Mouse (Mus musculus) neural tube, embryonic 15.5 days (tissue): ENCODE data around the gene Igfbp6. TPM values are rescaled to one million over a fixed set of nuclear protein-coding genes. Genes with fewer than 3 reads are reported as not detected.

Experiments
- ATAC-seq: fragments of 200-750 bp; cut with Nextera tagmentation; 2 replicates; pipeline ENCODE4 v1.8.0; 2017; ENCODE audit warnings: mild to moderate bottlenecking, moderate TSS enrichment, moderate library complexity; ENCODE audit not compliant: low FRiP score
- H3K27ac ChIP-seq: fragments of 300-500 bp; sonication (generic); replicated peaks from 2 replicates; pipeline ENCODE4 v1.5.1; 2015; ENCODE audit warnings: mild to moderate bottlenecking, inconsistent platforms
- H3K27me3 ChIP-seq: fragments of 300-500 bp; sonication (generic); replicated peaks from 2 replicates; pipeline ENCODE4 v1.6.1; 2015; ENCODE audit warnings: inconsistent platforms
- H3K36me3 ChIP-seq: fragments of 300-500 bp; sonication (generic); 2 replicates; pipeline ENCODE4 v1.6.1; 2015; ENCODE audit warnings: inconsistent platforms
- H3K4me1 ChIP-seq: fragments of 300-500 bp; sonication (generic); 2 replicates; pipeline ENCODE4 v1.6.1; 2015; ENCODE audit warnings: inconsistent platforms
- H3K4me2 ChIP-seq: fragments of 300-500 bp; sonication (generic); 2 replicates; pipeline ENCODE4 v1.6.1; 2015; ENCODE audit warnings: inconsistent platforms, mild to moderate bottlenecking, moderate library complexity
- H3K4me3 ChIP-seq: fragments of 300-500 bp; sonication (generic); replicated peaks from 2 replicates; pipeline ENCODE4 v1.5.1; 2015; ENCODE audit warnings: mild to moderate bottlenecking, inconsistent platforms
- H3K9ac ChIP-seq: fragments of 300-500 bp; sonication (generic); replicated peaks from 2 replicates; pipeline ENCODE4 v1.6.1; 2015; ENCODE audit warnings: mild to moderate bottlenecking, inconsistent platforms
- H3K9me3 ChIP-seq: fragments of 300-500 bp; sonication (generic); replicated peaks from 2 replicates; pipeline ENCODE4 v1.6.1; 2016; ENCODE audit warnings: inconsistent platforms
- WGBS: fragments of 180-500 bp; shearing (Covaris S2); methylation state at CpG from one replicate; pipeline ENCODE4 v1.1.7; 2015; ENCODE audit warnings: mixed read lengths; 5-methylcytosine and 5-hydroxymethylcytosine counted together
- polyA plus RNA-seq: library from polyadenylated mRNA; unstranded; fragments of >200 nt; fragmentation: Nextera tagmentation; extraction: Ambion mirVana; gene quantifications from 2 replicates; pipeline ENCODE4 v1.2.1, GENCODE M21; 2015

Gene Igfbp6
- polyA plus RNA-seq, 1 experiment from 2014 or later = 3.5 TPM

GRCm38 (mm10) chr15:102169064-102169463 is 24.9 kb downstream of the Igfbp6 start:
- Histone ChIP-seq H3K9ac (no peak overlapping the region), H3K4me1 (no peaks in the 10 kb centered on the region), H3K4me3 (no peak overlapping the region), H3K4me2 (no peak overlapping the region), H3K36me3 (no peaks in the 10 kb centered on the region), H3K9me3 (no peaks in the 10 kb centered on the region), H3K27ac (no peak overlapping the region), H3K27me3 (no peaks in the 10 kb centered on the region)
- no peak for ATAC-seq
- 73% methylated on average over 2 of the region's 2 CpGs for WGBS

GRCm38 (mm10) chr15:102173581-102173980 is 29.4 kb downstream of the Igfbp6 start:
- no peaks in the 10 kb centered on the region for H3K4me1 ChIP-seq
- no peak overlapping the region for H3K9ac ChIP-seq
- H3K36me3 ChIP-seq = 0 out of 2 replicates have a peak, but pooled peaks cover 3% of the 10 kb centered on the region
- H3K27me3 ChIP-seq = no peaks in the 10 kb centered on the region
- no peak overlapping the region for H3K4me2 ChIP-seq
- no peaks in the 10 kb centered on the region for H3K9me3 ChIP-seq
- ATAC-seq = no peak
- H3K27ac ChIP-seq = no peak overlapping the region
- 97% methylated on average over 3 of the region's 3 CpGs for WGBS
- no peak overlapping the region for H3K4me3 ChIP-seq

- H3K27me3 ChIP-seq = no peaks in the 10 kb centered on the region
- H3K9me3 ChIP-seq = no peaks in the 10 kb centered on the region
- no peak overlapping the region for H3K9ac ChIP-seq
- no peaks in the 10 kb centered on the region for H3K4me1 ChIP-seq
- ATAC-seq = no peak
- H3K4me2 ChIP-seq = no peak overlapping the region
- H3K4me3 ChIP-seq = no peak overlapping the region
- H3K36me3 ChIP-seq = 0 out of 2 replicates have a peak, but pooled peaks cover 7% of the 10 kb centered on the region
- WGBS = 90% methylated on average over 16 of the region's 16 CpGs
- no peak overlapping the region for H3K27ac ChIP-seq
Observed at GRCm38 (mm10) chr15:102175736-102176319, 31.7 kb downstream of the Igfbp6 start.

- no peak overlapping the region for H3K27ac ChIP-seq
- H3K36me3 ChIP-seq = 0 out of 2 replicates have a peak, but pooled peaks cover 7% of the 10 kb centered on the region
- ATAC-seq = no peak
- H3K4me3 ChIP-seq = no peak overlapping the region
- H3K4me2 ChIP-seq = no peak overlapping the region
- no peaks in the 10 kb centered on the region for H3K27me3 ChIP-seq
- no peak overlapping the region for H3K9ac ChIP-seq
- no peaks in the 10 kb centered on the region for H3K9me3 ChIP-seq
- no peaks in the 10 kb centered on the region for H3K4me1 ChIP-seq
- 87% methylated on average over 7 of the region's 7 CpGs for WGBS
Observed at GRCm38 (mm10) chr15:102176571-102177316, 32.6 kb downstream of the Igfbp6 start.

DNA sequence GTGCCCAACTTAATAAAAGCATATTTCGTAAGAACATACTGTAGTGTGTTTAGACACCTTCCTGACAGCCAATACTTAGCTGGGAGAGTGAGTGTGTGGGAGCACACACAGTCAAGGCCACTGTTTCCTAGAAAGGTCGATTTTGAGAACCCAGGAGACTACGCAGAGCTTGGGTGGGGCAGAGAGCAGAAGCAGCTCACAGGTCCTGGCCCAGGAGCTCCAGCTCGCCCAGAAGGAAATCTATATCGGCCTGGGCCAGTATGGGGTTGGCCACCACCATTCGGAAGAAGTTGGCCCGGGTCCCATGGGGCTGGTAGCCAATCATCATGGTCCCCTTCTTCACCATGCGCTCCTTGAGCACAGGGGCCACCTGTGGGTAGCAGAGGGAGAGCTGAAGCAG is 33.3 kb downstream of the Igfbp6 start:
- Histone ChIP-seq H3K4me2 (no peak overlapping the region), H3K27me3 (no peaks in the 10 kb centered on the region), H3K27ac (no peak overlapping the region), H3K4me3 (no peak overlapping the region), H3K4me1 (no peaks in the 10 kb centered on the region), H3K36me3 (0 out of 2 replicates have a peak, but pooled peaks cover 7% of the 10 kb centered on the region), H3K9ac (no peak overlapping the region), H3K9me3 (no peaks in the 10 kb centered on the region)
- ATAC-seq = no peak
- WGBS = 87% methylated on average over 8 of the region's 8 CpGs

DNA sequence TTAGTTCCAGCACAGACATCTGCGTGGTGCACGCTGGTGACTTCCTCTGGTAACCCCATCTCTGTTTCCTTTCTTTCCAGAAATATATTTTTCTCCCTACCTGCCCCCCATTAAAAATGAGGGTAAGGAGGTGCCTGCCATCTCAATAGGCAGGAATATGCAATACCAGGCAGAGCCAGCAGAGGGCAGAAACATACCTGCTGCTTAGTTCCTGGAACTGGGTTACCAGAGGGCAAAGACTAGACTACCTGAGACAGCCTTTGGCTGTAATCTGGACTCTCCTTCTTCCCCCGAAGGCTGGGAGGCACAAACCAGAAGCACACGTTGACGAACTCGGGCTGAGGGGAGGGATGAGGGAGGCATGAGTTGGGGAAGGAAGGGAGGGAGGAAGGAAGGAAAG is 34.1 kb downstream of the Igfbp6 start:
- H3K4me3 ChIP-seq = no peak overlapping the region
- 0 out of 2 replicates have a peak, but pooled peaks cover 9% of the 10 kb centered on the region for H3K36me3 ChIP-seq
- no peaks in the 10 kb centered on the region for H3K9me3 ChIP-seq
- H3K27ac ChIP-seq = no peak overlapping the region
- ATAC-seq = no peak
- no peak overlapping the region for H3K9ac ChIP-seq
- H3K27me3 ChIP-seq = no peaks in the 10 kb centered on the region
- H3K4me2 ChIP-seq = no peak overlapping the region
- no peaks in the 10 kb centered on the region for H3K4me1 ChIP-seq
- 9% methylated on average over 6 of the region's 6 CpGs for WGBS

- Histone ChIP-seq H3K9me3 (no peaks in the 10 kb centered on the region), H3K4me1 (no peaks in the 10 kb centered on the region), H3K4me3 (no peak overlapping the region), H3K27ac (no peak overlapping the region), H3K27me3 (no peaks in the 10 kb centered on the region), H3K36me3 (0 out of 2 replicates have a peak, but pooled peaks cover 9% of the 10 kb centered on the region), H3K9ac (no peak overlapping the region), H3K4me2 (no peak overlapping the region)
- 81% methylated on average over 9 of the region's 9 CpGs for WGBS
- ATAC-seq = no peak
Observed at GRCm38 (mm10) chr15:102179106-102179505, 34.9 kb downstream of the Igfbp6 start.

GRCm38 (mm10) chr15:102179924-102180323 is 35.8 kb downstream of the Igfbp6 start:
- Histone ChIP-seq H3K9me3 (no peaks in the 10 kb centered on the region), H3K27me3 (no peaks in the 10 kb centered on the region), H3K27ac (no peak overlapping the region), H3K4me1 (no peaks in the 10 kb centered on the region), H3K4me2 (no peak overlapping the region), H3K9ac (no peak overlapping the region), H3K36me3 (peaks cover 12% of the 10 kb centered on the region; the same call in 1 of the 2 replicates), H3K4me3 (no peak overlapping the region)
- 94% methylated on average over 14 of the region's 14 CpGs for WGBS
- no peak for ATAC-seq

DNA sequence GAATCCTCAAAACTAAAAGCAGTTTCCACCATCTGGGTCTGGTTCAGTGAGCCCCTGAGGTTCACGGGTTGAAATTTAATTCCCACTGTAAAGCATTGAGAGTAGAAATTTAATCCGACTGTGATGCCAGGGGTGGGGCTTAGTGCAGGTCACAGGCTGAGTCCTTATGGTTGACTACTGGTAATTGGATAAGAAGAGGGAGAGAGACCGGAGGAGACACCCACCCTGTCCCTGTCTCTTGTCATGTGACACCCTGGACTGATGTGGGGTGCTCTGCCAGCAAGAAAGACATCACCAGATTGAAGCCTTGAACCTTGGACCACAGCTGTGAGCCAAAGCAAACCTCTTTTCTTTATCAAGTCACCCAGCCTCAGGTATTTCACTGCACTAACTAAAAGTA is 38.9 kb downstream of the Igfbp6 start:
- no peaks in the 10 kb centered on the region for H3K9me3 ChIP-seq
- no peaks in the 10 kb centered on the region for H3K27me3 ChIP-seq
- H3K4me1 ChIP-seq = no peaks in the 10 kb centered on the region
- ATAC-seq = no peak
- WGBS = 94% methylated on average over 3 of the region's 3 CpGs
- H3K9ac ChIP-seq = no peak overlapping the region
- H3K4me3 ChIP-seq = no peak overlapping the region
- no peak overlapping the region for H3K4me2 ChIP-seq
- H3K27ac ChIP-seq = no peak overlapping the region
- peaks cover 12% of the 10 kb centered on the region; the same call in 1 of the 2 replicates for H3K36me3 ChIP-seq

DNA sequence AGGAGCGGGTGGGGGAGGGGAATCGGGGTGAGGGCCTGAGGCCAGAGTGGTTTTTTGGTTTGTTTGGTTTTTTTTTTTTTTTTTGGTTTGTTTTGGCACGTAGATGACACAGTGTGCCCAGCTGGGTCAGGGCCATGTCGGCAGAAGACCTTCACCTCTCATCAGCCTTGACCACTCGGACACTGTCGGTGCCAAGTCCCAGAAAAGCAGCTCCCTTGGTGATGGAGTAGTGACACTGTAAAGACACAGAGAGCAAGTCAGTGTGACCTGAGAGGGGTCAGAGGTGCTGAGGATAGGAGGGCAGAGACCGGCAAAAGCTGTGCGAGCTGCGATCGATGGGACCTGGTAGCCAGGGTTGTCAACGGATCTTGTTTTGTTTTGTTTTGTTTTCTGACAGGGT is 42.1 kb downstream of the Igfbp6 start:
- no peaks in the 10 kb centered on the region for H3K9me3 ChIP-seq
- no peak for ATAC-seq
- H3K27me3 ChIP-seq = no peaks in the 10 kb centered on the region
- no peak overlapping the region for H3K4me2 ChIP-seq
- peaks cover 8% of the 10 kb centered on the region; the same call in 1 of the 2 replicates for H3K36me3 ChIP-seq
- no peak overlapping the region for H3K9ac ChIP-seq
- WGBS = 88% methylated on average over 11 of the region's 11 CpGs
- no peak overlapping the region for H3K4me3 ChIP-seq
- no peaks in the 10 kb centered on the region for H3K4me1 ChIP-seq
- H3K27ac ChIP-seq = no peak overlapping the region

GRCm38 (mm10) chr15:102188096-102188495 is 43.9 kb downstream of the Igfbp6 start:
- Histone ChIP-seq H3K4me1 (no peaks in the 10 kb centered on the region), H3K4me3 (no peak overlapping the region), H3K9ac (no peak overlapping the region), H3K27ac (no peak overlapping the region), H3K9me3 (no peaks in the 10 kb centered on the region), H3K36me3 (peaks cover 6% of the 10 kb centered on the region; the same call in 1 of the 2 replicates), H3K27me3 (no peaks in the 10 kb centered on the region), H3K4me2 (no peak overlapping the region)
- no peak for ATAC-seq
- WGBS = 92% methylated on average over 10 of the region's 10 CpGs

DNA sequence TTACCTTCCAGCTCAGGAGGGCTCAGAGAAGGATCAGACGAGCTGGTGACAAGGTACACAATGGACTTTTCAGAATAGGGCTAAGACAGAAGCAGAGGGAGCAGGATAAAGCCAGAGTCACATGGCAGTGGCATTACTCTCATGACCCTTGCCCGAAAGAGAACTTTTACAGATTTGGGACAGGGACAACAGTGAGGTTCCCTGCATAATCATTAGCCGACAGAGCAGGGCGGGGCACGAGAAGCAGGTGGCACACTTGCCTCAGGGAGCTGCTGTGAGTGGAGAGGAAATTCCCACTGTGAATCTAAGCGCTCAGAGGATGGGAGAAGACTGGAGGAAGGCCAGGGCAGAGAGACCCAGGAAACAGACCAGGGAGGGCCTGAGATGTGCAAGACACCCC is 44.7 kb downstream of the Igfbp6 start:
- Histone ChIP-seq H3K4me3 (no peak overlapping the region), H3K4me2 (no peak overlapping the region), H3K9ac (no peak overlapping the region), H3K4me1 (no peaks in the 10 kb centered on the region), H3K9me3 (no peaks in the 10 kb centered on the region), H3K36me3 (peaks cover 6% of the 10 kb centered on the region; the same call in 1 of the 2 replicates), H3K27me3 (no peaks in the 10 kb centered on the region), H3K27ac (no peak overlapping the region)
- WGBS = 63% methylated on average over 6 of the region's 6 CpGs
- no peak for ATAC-seq
